Mouse (Mus musculus) heart, adult 9 months (tissue): ENCODE measurements at regions not wholly inside any gene's neighbourhood (a gene's known extent, or its start where the extent isn't known, plus 50 kb on each side); places are given as distances from the start of the nearest gene placed in this dataset.
A peak's percentile ranks its signal among the peaks of the same experiment; 100 is the strongest.

ENCODE experiments used
- DNase-seq, 2 experiments: peaks; one replicate each; pipeline ENCODE4 v3.0.0; 2022; ENCODE audit warnings: low spot score in 2 of 2

- DNase-seq: no peak
Observed at GRCm38 (mm10) chr13:91370021-91370420, 90.1 kb upstream of the Ssbp2 start.

GRCm38 (mm10) chr13:91370441-91370840 lies 89.6 kb upstream of the Ssbp2 start:
- DNase-seq: no peak

GRCm38 (mm10) chr13:91370886-91371595 lies 89.0 kb upstream of the Ssbp2 start:
- peak; percentile 92 to 94 for DNase-seq

- no peak for DNase-seq
Observed at GRCm38 (mm10) chr13:91371596-91371987, 88.5 kb upstream of the Ssbp2 start.

- peak; percentile 25 to 62 for DNase-seq
Observed at GRCm38 (mm10) chr13:91372130-91372875, 87.8 kb upstream of the Ssbp2 start.

- DNase-seq: peak; percentile 41 to 58
Observed at GRCm38 (mm10) chr13:91374141-91374540, 85.9 kb upstream of the Ssbp2 start.

- DNase-seq: no peak
Observed at GRCm38 (mm10) chr13:91376556-91376955, 83.5 kb upstream of the Ssbp2 start.

- no peak for DNase-seq
Observed at GRCm38 (mm10) chr13:91377428-91377827, 82.7 kb upstream of the Ssbp2 start.

GRCm38 (mm10) chr13:91377972-91378371 lies 82.1 kb upstream of the Ssbp2 start:
- no peak for DNase-seq

- DNase-seq: no peak
Observed at GRCm38 (mm10) chr13:91385393-91385792, 74.7 kb upstream of the Ssbp2 start.

- DNase-seq: no peak
Observed at GRCm38 (mm10) chr13:91387913-91388312, 72.2 kb upstream of the Ssbp2 start.

GRCm38 (mm10) chr13:91403632-91404031 lies 56.5 kb upstream of the Ssbp2 start:
- DNase-seq: no peak

GRCm38 (mm10) chr13:91405027-91405426 lies 55.1 kb upstream of the Ssbp2 start:
- DNase-seq: no peak

GRCm38 (mm10) chr13:91410116-91410515 lies 50.0 kb upstream of the Ssbp2 start:
- no peak for DNase-seq
